ENCODE assay signal across 8 mouse cellular contexts in genomic region chr5:137315084-137315903, GRCm38 (mm10). TPM values are rescaled to one million over a fixed set of nuclear protein-coding genes. Genes with fewer than 3 reads are reported as not detected.
A peak's percentile ranks its signal among the peaks of the same experiment; 100 is the strongest.
DNase-seq lines count a peak whose midpoint lies in the region; ATAC-seq and TF ChIP-seq lines count a peak whose summit lies in the region.

No protein-coding gene starts in this region.

- DNase-seq in CD4-positive, CD25-positive, alpha-beta regulatory T cell, adult 2 months (ENCODE audit: low read depth, low spot score) = peak; percentile 67
- peak; percentile 45 to 71 for DNase-seq in spleen, postnatal 10 days (ENCODE audit: low spot score in 2 of 2)
- DNase-seq in spleen, postnatal 14 days (ENCODE audit: low spot score in 2 of 2) = no peak
- DNase-seq in heart, postnatal 0 days (ENCODE audit: low spot score) = no peak
- no peak for DNase-seq in midbrain, postnatal 0 days (ENCODE audit: low spot score)
- no peak for DNase-seq in left cerebral cortex, adult 18-20 months (ENCODE audit: low spot score in 2 of 2)

- H3K36me3 ChIP-seq in heart, postnatal 0 days (replicated peaks; ENCODE audit: control insufficient read depth, insufficient read depth, low read length) = peaks cover 11% of the 10 kb centered on the region
- peaks cover 44% of the 10 kb centered on the region for H3K36me3 ChIP-seq in limb, embryonic 15.5 days
- H3K36me3 ChIP-seq in midbrain, postnatal 0 days (ENCODE audit: insufficient read depth, low read length) = peaks cover 31% of the 10 kb centered on the region

- no peak overlapping the region for H3K4me3 ChIP-seq in heart, postnatal 0 days (ENCODE audit: low read depth, low read length)
- H3K4me3 ChIP-seq in limb, embryonic 15.5 days = no peak overlapping the region; the same call in 1 of the 2 replicates
- H3K4me3 ChIP-seq in midbrain, postnatal 0 days (ENCODE audit: low read depth, low read length) = no peak overlapping the region

- TF ChIP-seq EP300 in heart, postnatal 0 days (IDR thresholded peaks at IDR 0.05; ENCODE audit: low read depth) = no peak

- peaks cover 18% of the 10 kb centered on the region for H3K4me1 ChIP-seq in heart, postnatal 0 days (ENCODE audit: control insufficient read depth, insufficient read depth)
- H3K4me1 ChIP-seq in limb, embryonic 15.5 days = peaks cover 37% of the 10 kb centered on the region
- no peaks in the 10 kb centered on the region for H3K4me1 ChIP-seq in midbrain, postnatal 0 days (ENCODE audit: insufficient read depth, low read length)

- H3K9ac ChIP-seq in heart, postnatal 0 days (replicated peaks; ENCODE audit: low read depth, low read length) = no peak overlapping the region
- H3K9ac ChIP-seq in limb, embryonic 15.5 days = no peak overlapping the region
- H3K9ac ChIP-seq in midbrain, postnatal 0 days (replicated peaks; ENCODE audit: low read length, poor library complexity, severe bottlenecking) = no peak overlapping the region

- TF ChIP-seq CTCF in heart, postnatal 0 days (IDR thresholded peaks at IDR 0.05; ENCODE audit: low read depth) = peak; percentile 38
- TF ChIP-seq CTCF in midbrain, postnatal 0 days (IDR thresholded peaks at IDR 0.05) = peak; percentile 55

- H3K27me3 ChIP-seq in heart, postnatal 0 days (ENCODE audit: control insufficient read depth, insufficient read depth, low read length) = no peaks in the 10 kb centered on the region
- H3K27me3 ChIP-seq in limb, embryonic 15.5 days = no peaks in the 10 kb centered on the region
- H3K27me3 ChIP-seq in midbrain, postnatal 0 days (ENCODE audit: insufficient read depth, low read length) = no peaks in the 10 kb centered on the region

- no peak overlapping the region for H3K4me2 ChIP-seq in heart, postnatal 0 days (ENCODE audit: low read depth, low read length)
- H3K4me2 ChIP-seq in limb, embryonic 15.5 days = peak overlapping the region; percentile 88
- no peak overlapping the region for H3K4me2 ChIP-seq in midbrain, postnatal 0 days (ENCODE audit: low read depth, low read length, poor library complexity, severe bottlenecking)

- no peak for ATAC-seq in CD4-positive, CD25-positive, alpha-beta regulatory T cell, adult 4 months
- ATAC-seq in heart, postnatal 0 days (ENCODE audit: insufficient read depth, low read depth) = no peak
- no peak for ATAC-seq in limb, embryonic 15.5 days (ENCODE audit: insufficient number of reproducible peaks, low FRiP score, low TSS enrichment, low read depth)
- ATAC-seq in midbrain, postnatal 0 days (ENCODE audit: low FRiP score) = no peak; the same call in 1 of the 2 replicates

- 53% methylated on average over 30 of the region's 30 CpGs for WGBS in heart, postnatal 0 days
- WGBS in limb, embryonic 15.5 days = 42% methylated on average over 30 of the region's 30 CpGs
- WGBS in midbrain, postnatal 0 days = 40% methylated on average over 30 of the region's 30 CpGs

- H3K27ac ChIP-seq in heart, postnatal 0 days (ENCODE audit: low read depth) = no peak overlapping the region
- peak overlapping the region; percentile 95 for H3K27ac ChIP-seq in limb, embryonic 15.5 days
- no peak overlapping the region for H3K27ac ChIP-seq in midbrain, postnatal 0 days (ENCODE audit: low read depth, low read length)

- no peaks in the 10 kb centered on the region for H3K9me3 ChIP-seq in heart, postnatal 0 days (replicated peaks; ENCODE audit: control insufficient read depth, low read length)
- H3K9me3 ChIP-seq in limb, embryonic 15.5 days = no peaks in the 10 kb centered on the region
- H3K9me3 ChIP-seq in midbrain, postnatal 0 days (ENCODE audit: low read length) = no peaks in the 10 kb centered on the region

RNA-seq across cellular contexts. Expression of gene Trip6, which starts 1.1 kb away (rescaled TPM):
- 1 to 10 TPM; 1.0 to 1.7 TPM for polyA plus RNA-seq in CD4-positive, CD25-positive, alpha-beta regulatory T cell, adult 4 months (2017; shearing (Covaris generic))
- total RNA-seq in heart, postnatal 0 days (2014; rRNA removed; ENCODE audit: low replicate concordance) = 44.8 and 46.8 TPM in 2 replicates
- 22.9 and 28.6 TPM in 2 replicates for polyA plus RNA-seq in heart, postnatal 0 days (2015; fragmentation: Nextera tagmentation; extraction: Ambion mirVana)
- 109 and 110 TPM in 2 replicates for polyA plus RNA-seq in limb, embryonic 15.5 days (2015; fragmentation: Nextera tagmentation; extraction: Ambion mirVana)
- 11.6 and 17.5 TPM in 2 replicates for total RNA-seq in midbrain, postnatal 0 days (2014; rRNA removed)
- 10.3 and 10.9 TPM in 2 replicates for polyA plus RNA-seq in midbrain, postnatal 0 days (2015; fragmentation: Nextera tagmentation; extraction: Ambion mirVana)
- 1 to 10 TPM; 4.8 to 5.9 TPM for total RNA-seq in left cerebral cortex, adult 18-20 months (2021)

RNA-seq across cellular contexts. Expression of gene Srrt, which starts 7.8 kb away (rescaled TPM):
- 10 to 100 TPM; 60.2 to 63.7 TPM for polyA plus RNA-seq in CD4-positive, CD25-positive, alpha-beta regulatory T cell, adult 4 months (2017; shearing (Covaris generic))
- 77.2 and 139 TPM in 2 replicates for total RNA-seq in heart, postnatal 0 days (2014; rRNA removed; ENCODE audit: low replicate concordance)
- 34.9 and 38.0 TPM in 2 replicates for polyA plus RNA-seq in heart, postnatal 0 days (2015; fragmentation: Nextera tagmentation; extraction: Ambion mirVana)
- polyA plus RNA-seq in limb, embryonic 15.5 days (2015; fragmentation: Nextera tagmentation; extraction: Ambion mirVana) = 113 and 117 TPM in 2 replicates
- total RNA-seq in midbrain, postnatal 0 days (2014; rRNA removed) = 112 and 114 TPM in 2 replicates
- polyA plus RNA-seq in midbrain, postnatal 0 days (2015; fragmentation: Nextera tagmentation; extraction: Ambion mirVana) = 53.4 and 56.4 TPM in 2 replicates
- total RNA-seq in left cerebral cortex, adult 18-20 months (2021) = 100 to 1,000 TPM; 185 to 191 TPM

RNA-seq across cellular contexts. Expression of gene Slc12a9, which starts 18.1 kb away (rescaled TPM):
- 10 to 100 TPM in 1 of 2 experiments, 1 to 10 TPM in 1; 9.2 to 16.7 TPM for polyA plus RNA-seq in CD4-positive, CD25-positive, alpha-beta regulatory T cell, adult 4 months (2017; shearing (Covaris generic))
- 7.3 and 14.8 TPM in 2 replicates for total RNA-seq in heart, postnatal 0 days (2014; rRNA removed; ENCODE audit: low replicate concordance)
- polyA plus RNA-seq in heart, postnatal 0 days (2015; fragmentation: Nextera tagmentation; extraction: Ambion mirVana) = 4.0 and 4.5 TPM in 2 replicates
- polyA plus RNA-seq in limb, embryonic 15.5 days (2015; fragmentation: Nextera tagmentation; extraction: Ambion mirVana) = 13.9 and 14.4 TPM in 2 replicates
- 28.9 and 30.4 TPM in 2 replicates for total RNA-seq in midbrain, postnatal 0 days (2014; rRNA removed)
- polyA plus RNA-seq in midbrain, postnatal 0 days (2015; fragmentation: Nextera tagmentation; extraction: Ambion mirVana) = 27.0 and 27.8 TPM in 2 replicates
- 10 to 100 TPM; 20.3 to 23.9 TPM for total RNA-seq in left cerebral cortex, adult 18-20 months (2021)

RNA-seq across cellular contexts. Expression of gene Ufsp1, which starts 20.9 kb away (rescaled TPM):
- polyA plus RNA-seq in CD4-positive, CD25-positive, alpha-beta regulatory T cell, adult 4 months (2017; shearing (Covaris generic)) = 1 to 10 TPM in 1 of 2 experiments, under 1 TPM in 1; 0.65 to 1.3 TPM
- total RNA-seq in heart, postnatal 0 days (2014; rRNA removed; ENCODE audit: low replicate concordance) = 4.1 and 5.6 TPM in 2 replicates
- polyA plus RNA-seq in heart, postnatal 0 days (2015; fragmentation: Nextera tagmentation; extraction: Ambion mirVana) = 11.5 and 11.9 TPM in 2 replicates
- 6.7 and 11.3 TPM in 2 replicates for polyA plus RNA-seq in limb, embryonic 15.5 days (2015; fragmentation: Nextera tagmentation; extraction: Ambion mirVana)
- total RNA-seq in midbrain, postnatal 0 days (2014; rRNA removed) = 24.5 and 29.3 TPM in 2 replicates
- 35.0 and 41.2 TPM in 2 replicates for polyA plus RNA-seq in midbrain, postnatal 0 days (2015; fragmentation: Nextera tagmentation; extraction: Ambion mirVana)
- total RNA-seq in left cerebral cortex, adult 18-20 months (2021) = 10 to 100 TPM; 12.2 to 13.4 TPM

RNA-seq across cellular contexts. Expression of gene Ache, which starts 28.0 kb away (rescaled TPM):
- polyA plus RNA-seq in CD4-positive, CD25-positive, alpha-beta regulatory T cell, adult 4 months (2017; shearing (Covaris generic)) = under 1 TPM in 1 of 2 experiments, not detected in 1; 0.16 TPM
- total RNA-seq in heart, postnatal 0 days (2014; rRNA removed; ENCODE audit: low replicate concordance) = 5.3 and 5.9 TPM in 2 replicates
- polyA plus RNA-seq in heart, postnatal 0 days (2015; fragmentation: Nextera tagmentation; extraction: Ambion mirVana) = 2.3 and 2.8 TPM in 2 replicates
- polyA plus RNA-seq in limb, embryonic 15.5 days (2015; fragmentation: Nextera tagmentation; extraction: Ambion mirVana) = 11.3 and 25.3 TPM in 2 replicates
- 168 and 174 TPM in 2 replicates for total RNA-seq in midbrain, postnatal 0 days (2014; rRNA removed)
- 132 and 148 TPM in 2 replicates for polyA plus RNA-seq in midbrain, postnatal 0 days (2015; fragmentation: Nextera tagmentation; extraction: Ambion mirVana)
- total RNA-seq in left cerebral cortex, adult 18-20 months (2021) = 10 to 100 TPM; 50.0 to 54.6 TPM

Comparison
In these comparisons a context has a peak if more than half of its experiments do, and no peak if none do; other contexts are left out.
1. DNase-seq: peak in CD4-positive, CD25-positive, alpha-beta regulatory T cell, adult 2 months (single experiment) and spleen, postnatal 10 days (2 of 2); none in spleen, postnatal 14 days (0 of 2), heart, postnatal 0 days (single experiment), midbrain, postnatal 0 days (single experiment) and left cerebral cortex, adult 18-20 months (0 of 2).